Mouse (Mus musculus) embryo, embryonic 11 days (tissue): ENCODE measurements at regions not wholly inside any gene's neighbourhood (a gene's known extent, or its start where the extent isn't known, plus 50 kb on each side); places are given as distances from the start of the nearest gene placed in this dataset.

ENCODE experiments used
- DNase-seq: peaks from one replicate; pipeline ENCODE4 v3.0.0-alpha.2; 2015

DNA sequence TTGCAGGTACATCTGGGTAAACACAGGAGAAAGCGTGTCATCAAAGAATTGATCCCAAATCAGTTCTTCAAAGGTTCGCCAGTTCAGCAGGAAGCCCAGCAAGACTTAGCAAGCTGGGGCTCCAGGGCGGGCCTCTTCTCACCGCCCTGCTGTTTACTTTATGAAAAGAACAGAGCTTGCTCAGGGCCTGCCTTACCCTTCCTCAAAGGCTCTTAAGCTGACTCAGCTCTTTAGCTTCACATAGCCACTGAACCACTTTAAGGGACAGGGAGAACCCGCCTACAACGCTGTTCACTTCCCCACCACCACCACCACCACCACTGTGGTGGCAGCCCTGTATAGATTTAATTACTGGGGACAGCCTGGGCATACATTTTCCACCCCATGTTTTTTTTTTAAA lies 148.5 kb downstream of the Clic5 start:
- peak; percentile 23 for DNase-seq

DNA sequence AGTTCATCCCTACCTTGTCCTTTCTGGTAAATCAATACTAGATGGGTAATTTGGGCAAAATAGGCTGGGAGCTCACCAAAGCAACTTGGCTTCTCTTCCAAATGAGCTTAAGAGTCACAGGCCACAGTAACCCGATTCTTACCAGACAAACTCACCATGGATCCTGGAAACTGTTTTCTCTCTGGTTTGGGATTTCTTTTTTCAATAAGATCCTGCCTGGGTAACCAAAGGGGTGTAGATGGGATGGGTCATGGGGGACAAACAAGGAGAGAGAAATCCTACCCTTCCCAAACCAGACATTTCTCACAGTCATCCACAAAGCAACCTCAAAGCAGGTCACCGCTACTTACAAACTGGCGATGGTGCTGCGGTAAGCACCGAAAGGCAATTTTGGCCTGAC lies 148.9 kb downstream of the Clic5 start:
- DNase-seq: no peak

DNA sequence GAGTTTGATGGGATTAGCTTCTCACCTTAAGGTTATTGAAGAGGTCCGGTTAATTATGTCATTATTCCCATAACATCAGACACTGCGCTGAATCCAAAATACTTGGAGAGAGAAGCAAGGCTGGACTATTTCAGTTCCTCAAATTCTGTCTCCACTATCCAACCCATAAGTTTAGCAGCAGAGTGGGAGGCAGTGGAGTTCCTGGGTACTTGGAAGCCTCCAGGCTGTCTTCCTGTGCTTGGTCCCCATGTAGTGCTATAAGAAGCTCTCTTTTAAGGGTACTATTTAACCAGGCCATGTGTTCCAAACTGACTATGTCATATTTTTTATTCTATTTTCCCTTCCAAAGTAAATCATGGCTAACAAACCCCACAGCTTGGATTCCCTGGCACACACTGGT lies 156.2 kb downstream of the Clic5 start:
- DNase-seq: no peak

DNA sequence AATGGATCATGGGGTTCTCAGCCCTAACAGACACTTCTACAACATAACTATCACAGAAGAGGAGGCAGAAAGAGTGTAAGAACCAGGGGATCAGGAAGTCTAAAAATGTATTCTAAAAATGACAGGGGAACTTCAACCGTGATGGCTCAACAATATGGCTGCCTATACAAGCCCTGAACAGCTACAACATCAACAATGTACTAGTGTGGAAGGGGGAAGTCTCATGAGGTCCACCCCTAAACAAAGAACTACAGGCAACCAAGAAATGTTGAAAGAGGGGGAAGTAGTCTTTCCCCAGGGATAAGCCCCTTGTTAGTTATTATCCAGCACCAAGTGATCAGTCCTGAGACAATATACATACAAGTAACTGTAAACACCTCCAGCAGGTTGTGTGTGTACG lies 157.0 kb downstream of the Clic5 start:
- no peak for DNase-seq

DNA sequence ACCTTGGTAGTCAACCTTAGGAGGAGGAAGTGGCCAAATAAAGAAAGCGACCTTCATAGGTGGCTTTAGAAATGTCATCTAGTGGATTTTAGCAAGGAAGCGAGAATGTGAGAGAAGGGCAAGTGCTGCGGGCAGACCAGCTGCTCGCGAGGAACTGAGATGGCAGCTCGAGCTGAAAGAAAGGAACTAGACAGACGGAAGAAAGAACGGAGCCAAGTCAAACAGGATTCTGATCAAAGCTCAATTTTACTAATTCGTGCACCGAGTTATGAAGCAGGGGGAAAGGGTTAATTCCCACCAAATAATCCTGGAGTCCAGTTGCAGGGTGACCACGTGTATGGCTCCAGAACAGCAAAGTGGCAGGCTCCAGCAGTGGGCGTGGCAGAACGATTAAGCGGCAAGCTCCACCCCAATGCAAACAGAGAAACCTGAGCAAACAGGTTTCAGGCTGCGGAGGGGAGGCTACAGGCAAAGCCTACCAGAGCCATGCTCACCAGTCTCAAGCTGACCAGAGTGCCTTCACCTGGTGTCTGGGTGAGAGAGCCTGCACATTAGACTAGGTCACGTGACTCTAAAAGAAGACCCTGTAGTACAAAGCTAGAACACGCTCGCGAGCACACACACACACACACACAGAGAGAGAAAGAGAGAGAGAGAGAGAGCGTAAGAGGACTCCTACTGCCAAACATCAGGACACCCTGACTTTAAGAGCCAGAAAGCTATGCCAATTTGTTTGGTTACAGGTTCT lies 162.0 kb downstream of the Clic5 start:
- DNase-seq: peak; percentile 60

DNA sequence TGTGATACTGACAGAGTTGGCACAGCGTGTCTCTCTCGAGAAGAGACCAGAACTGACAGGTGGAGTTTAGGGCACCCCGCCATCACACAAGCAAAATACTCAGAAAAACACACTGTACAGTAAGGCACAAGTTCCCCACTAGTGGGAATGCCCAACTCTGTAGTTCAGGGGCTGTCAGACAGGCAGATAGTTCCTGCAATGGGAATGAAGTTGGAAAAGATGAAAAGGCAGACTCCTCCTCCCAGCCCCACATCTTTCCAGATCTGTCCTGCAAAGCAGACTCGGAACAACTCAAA lies 162.5 kb downstream of the Clic5 start:
- no peak for DNase-seq

DNA sequence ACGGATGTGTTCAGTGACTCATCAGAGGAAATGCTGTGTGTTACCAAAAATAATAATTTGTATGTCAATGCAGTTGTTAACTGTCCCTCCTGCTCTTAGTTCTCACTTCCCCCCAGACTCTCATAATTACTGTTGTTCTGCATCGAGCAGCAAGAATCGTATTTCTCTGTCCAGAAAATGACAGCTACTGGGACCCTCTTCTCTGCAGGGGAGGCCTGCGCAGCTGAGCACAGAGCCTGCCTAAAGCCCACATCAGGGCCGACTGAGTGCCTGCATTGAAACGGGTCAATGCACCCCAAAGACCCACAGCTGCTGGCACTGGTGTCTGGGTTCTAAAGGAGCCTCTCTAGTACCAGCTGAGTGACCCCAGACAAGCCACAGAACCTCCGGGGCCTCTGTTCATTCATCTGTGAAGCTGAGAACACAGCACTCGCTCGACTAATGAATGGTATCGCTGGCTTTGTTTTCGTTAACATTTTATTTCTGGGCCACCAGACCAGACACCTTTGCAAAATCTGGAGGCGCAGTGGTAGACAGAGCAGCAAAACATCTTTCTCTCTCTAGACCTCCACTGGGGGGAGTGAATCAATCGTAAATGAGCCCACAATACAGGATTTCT lies 163.2 kb downstream of the Clic5 start:
- DNase-seq: peak; percentile 47

DNA sequence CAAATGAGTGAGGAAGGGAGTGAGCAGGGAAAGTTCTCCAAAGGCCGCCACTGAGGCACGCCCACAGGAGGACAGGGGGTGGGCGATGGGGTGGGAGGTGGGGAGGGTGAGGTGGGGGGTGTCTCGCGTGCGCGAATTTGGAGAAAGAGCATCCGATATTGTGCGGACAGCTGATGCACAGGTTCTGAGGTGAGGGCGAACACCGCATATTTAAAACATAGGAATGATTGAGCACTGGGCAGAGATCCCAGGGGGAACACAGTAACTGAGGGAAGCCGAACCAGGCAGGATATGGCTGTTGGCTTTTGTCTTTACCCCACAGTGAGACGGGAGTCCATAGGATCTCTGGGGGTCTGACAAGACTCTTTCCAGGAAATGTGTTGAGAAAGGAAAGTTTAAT lies 163.8 kb downstream of the Clic5 start:
- DNase-seq: no peak

DNA sequence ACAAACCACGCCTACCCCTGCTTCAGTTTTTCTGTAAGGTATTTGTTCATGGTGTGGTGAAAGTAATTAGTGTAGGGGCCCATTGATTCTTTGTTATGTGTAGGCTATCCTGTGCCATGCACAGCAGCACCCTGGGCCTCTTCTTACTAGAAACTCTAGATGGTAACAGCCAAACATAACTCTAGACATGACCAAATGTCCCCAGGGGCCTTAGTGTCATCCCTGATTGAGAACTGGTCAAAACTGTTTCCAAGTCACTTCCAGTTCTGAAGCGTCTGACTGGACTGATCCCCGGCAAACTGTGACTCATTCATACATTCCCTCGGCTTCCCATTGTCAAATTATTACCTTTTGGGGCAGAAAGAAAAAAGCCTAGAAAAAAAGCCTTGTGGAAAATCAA lies 174.7 kb downstream of the Clic5 start:
- no peak for DNase-seq

DNA sequence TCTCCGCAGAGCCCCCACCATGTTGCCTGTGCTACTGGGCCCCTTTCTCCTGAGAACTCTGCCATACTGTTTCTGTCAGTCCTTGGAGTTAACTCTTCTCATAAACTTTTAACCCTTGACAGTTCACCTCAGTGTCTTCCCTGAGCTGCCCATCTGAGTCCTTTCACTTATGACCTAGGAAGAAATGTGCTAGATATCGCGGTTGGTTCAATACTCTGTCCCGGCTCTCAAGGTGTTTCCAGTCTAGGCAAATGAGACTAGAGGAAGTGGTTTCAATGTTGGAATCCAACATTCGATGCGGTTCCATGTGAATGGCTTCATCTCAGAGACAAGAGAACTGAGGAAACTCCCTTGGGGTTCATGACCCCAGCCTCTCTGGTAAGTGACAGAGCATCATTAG lies 176.1 kb downstream of the Clic5 start:
- no peak for DNase-seq

DNA sequence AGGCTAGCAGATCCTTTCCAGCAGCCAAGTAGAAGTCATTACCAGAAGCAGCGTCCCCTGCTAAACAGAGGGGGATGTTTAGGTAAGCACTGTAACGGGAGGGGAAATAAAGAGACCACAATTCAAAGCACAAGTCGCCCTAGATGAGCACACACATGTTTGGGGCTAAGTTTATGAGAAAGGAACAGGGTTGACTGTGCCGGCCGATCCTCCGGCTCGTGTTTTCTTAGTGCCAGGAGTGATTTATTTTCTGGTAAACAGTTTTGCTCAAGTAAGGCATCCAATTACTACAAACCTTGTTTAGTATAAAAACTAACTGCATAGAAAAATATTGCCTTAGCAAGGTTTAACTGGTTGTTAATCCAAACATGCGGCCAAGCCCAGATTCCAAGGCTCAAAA lies 178.1 kb downstream of the Clic5 start:
- no peak for DNase-seq

DNA sequence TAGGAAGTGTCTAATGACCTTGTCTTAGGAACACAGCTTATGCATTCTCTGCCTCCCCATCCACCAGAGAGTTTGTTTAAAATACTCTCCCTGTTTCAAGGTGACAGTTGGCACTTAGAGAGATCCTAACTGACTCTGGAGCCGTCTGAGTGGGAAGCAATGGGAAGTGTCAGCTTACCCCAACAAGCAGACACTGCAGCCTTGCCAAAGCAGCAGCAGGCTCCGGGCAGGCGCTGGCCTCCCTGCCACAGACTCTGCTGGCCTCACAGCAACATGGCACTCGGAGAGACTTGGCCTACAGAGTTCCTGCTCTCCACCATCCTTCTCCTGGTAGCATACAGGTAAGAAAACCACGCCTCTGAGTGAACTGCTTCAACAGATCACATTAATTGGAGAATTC lies 179.2 kb downstream of the Clic5 start:
- peak; percentile 33 for DNase-seq

DNA sequence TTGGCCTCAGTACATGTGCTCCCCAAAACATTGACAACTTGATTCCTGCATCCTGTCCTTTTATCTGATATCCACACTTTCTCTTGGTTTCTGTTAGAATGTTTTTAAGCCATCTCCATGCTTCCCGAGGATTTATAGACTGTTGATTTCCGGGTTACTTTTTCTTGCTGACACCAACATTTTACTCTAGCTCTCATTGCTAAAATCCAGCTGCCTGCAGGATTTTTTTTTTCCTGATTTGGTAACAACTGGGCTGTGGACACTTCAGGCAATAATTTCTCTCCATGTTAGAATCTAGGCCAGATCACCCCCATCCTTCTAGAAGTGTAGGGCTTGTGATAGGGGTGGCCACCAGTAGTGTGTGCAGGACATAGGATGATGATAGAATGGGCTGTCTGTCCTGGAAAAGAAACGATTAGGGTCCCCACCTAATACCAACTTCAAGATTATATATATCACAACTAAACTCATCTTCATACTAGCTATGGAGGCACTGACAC lies 182.6 kb downstream of the Clic5 start:
- DNase-seq: no peak

DNA sequence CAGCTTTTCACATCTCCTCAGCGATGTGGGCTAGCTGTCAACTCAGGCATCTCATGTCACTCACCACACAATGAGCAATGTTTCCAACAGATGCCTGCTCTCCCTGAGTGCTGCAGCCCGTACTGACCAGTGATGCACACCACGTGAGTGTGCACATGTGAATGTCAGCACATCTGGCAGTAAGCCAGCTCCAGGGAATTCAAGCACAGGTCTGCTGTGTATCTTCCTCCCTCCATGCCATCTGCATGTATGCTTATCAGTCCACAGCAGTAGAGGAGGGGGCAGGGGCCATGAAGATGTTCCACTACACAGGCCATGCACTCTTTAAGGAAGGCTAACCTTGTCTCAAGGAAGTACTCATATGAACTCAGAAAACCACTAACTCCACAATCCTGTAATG lies 183.2 kb downstream of the Clic5 start:
- no peak for DNase-seq

DNA sequence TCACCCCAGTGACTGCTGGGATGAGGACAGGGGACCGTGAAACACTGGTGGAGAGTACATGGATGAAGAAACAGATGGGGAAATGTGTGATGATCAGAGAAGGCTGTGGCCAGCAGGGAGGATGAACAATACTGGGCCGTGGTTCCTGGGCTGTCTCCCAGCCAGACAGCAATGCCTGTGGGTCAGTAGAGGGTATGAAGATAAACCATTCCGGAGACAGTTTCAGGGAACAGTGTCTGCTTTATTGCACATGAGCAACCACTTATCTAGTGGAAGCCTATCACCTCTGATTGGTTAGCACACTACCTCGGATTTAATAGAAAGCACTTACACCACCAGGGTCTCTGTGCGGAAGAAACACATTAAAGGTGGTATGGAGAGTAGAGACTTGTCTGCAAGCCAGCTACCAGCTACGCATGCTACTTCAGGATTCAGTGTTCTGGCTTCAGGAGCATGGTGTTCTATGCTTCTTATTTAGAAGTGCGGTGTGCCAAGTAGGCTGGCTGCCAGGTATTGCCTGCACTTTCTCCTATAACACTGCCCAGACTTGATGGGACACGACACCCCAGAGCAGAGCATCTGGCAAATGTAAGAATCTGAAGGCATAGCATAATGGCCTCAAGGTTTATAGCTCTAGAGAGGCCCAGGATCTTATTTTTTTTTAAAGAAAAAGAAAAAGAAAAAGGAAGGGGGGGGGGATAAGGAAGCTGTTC lies 185.5 kb downstream of the Clic5 start:
- DNase-seq: no peak

DNA sequence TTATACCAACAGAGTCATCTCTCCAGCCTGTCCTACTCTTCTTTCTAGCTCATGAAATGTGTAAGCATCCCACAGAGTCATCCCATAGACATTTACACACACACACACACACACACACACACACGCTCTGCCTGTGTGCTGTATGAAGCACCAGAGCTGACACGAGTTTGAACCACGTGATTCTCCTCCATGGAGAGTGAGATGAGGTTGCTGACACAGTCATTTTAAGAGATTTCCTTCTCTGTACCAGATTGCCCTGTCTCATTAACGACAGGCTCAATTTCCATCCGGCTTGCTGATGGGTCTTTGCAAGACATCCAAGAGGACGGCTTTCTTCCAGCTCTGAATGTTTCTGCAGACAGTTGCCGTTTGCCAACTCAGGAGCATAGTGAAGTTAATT lies 190.0 kb downstream of the Clic5 start:
- no peak for DNase-seq

DNA sequence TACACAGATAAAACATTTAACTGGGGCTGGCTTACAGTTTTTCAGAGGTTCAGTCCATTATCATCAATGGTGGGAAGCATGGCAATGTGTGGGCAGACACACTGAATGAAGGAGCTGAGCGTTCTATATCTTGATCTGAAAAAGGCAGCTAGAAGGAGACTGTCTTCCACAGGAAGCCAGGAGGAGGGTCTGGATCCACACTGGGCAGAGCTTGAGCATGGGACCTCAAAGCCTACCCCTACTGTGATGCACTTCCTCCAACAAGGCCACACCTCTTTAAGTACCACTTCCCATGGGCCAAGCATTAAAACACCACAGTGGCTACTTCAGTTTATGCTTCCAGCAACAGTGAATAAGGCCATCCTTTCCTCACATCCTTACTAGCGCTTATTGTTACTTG lies 200.5 kb downstream of the Clic5 start:
- DNase-seq: no peak

DNA sequence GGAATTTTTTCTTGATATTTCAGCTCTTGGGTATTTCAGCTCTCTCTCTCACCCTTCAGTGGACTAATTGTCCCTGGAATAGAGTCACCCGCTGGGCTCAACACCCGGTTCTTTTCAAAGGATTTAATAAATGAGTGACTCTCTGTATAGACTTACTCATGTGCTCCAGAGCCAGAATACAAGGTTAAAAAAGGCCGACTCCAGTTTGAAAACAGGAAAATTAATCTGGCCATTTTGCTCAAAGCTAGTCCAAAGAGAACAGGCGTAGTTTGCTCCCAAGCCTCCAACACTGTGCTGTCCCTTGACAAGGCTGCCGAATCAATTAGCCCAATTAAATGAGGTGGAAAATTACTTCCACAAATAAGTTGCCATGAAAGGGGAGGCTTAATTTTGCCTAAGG lies 209.4 kb downstream of the Clic5 start:
- DNase-seq: peak; percentile 27

DNA sequence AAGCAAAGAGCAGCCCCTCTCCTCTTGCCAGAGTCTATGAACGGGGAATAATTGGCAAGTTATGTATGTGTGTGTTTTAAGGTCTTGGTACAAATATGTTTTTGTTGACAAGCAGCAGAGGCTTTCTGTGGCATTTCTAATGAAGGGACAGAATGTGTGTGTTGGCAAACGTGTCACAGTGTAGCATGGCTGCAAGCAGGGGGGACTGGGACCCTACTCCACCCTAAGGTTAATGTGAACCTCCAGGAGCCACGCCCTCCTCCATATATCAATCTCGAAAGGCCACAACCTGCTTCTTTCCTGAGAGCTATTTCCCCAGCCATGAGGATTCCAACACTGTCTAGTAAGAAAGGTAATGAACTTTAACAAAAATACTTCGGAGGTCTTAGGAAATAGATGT lies 209.8 kb downstream of the Clic5 start:
- DNase-seq: no peak

DNA sequence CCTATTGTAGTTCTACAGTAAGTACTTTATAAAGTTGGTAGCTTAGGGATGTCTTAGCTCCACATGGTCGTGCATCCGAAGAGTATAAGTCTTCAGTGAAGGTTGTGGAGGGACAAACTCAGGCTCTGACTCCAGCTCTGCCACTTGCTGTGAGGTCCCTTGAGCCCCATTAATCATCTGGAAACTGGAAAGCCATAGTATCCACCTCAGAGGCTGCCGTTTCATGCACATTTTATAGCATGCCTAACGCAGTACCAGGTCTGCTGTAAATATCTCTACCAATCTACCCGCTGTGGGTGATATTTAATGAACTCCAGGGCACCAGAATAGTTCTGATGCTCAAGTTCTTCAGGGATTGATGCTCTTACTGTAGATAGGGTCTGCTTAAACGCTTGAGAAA lies 216.5 kb downstream of the Clic5 start:
- DNase-seq: no peak

DNA sequence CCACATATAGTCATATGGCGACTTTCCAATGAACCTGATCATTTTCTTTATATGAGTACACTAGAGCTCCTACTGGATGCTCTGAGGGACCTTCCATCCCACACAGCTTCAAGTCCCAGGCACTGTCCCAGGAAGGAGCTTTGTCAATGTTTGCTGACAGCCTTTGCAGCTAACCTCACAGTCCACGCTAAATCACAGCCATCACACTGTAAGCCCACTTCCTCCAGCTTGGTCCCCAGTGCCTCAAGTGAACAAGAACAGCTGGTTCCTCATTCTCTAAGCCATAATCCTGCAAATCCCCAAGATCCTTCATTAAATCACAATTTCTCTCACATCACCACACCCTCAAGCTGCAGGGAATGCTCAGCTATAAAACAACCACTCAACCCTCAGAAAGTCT lies 222.6 kb downstream of the Clic5 start:
- no peak for DNase-seq

DNA sequence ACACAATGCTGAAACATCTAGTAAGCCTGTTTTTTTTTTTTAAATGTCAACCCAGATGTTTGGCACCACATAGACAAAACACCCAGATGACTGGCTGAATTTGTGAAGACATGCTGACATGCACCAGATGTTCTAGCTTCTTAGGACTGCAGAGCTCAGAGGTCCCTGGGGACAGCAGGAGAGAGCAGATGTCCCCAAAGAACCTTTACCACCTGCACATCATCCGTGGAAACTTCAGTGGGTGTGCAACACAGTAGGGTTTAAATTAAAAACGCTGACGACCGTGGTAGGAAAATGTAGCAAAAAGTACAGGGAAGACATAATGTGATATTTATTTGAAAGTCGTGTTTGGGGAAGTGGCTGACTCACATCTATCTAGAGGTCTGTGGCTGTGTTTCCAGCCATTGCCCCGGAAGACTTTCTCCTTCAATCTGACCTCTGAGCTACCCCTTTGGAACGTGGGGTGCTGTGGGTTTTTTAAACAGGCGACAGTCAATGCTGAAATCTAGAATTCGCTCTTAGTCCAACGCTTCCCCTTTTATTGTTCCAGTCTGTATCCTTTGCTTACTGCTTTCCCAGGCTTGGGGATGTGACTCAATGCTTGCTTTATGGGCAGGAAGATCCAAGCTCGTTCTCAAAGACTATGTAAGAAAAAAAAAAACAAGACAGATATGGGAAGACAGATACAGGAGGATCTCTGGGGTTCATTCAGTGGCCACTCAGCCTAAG lies 230.5 kb downstream of the Clic5 start:
- no peak for DNase-seq

DNA sequence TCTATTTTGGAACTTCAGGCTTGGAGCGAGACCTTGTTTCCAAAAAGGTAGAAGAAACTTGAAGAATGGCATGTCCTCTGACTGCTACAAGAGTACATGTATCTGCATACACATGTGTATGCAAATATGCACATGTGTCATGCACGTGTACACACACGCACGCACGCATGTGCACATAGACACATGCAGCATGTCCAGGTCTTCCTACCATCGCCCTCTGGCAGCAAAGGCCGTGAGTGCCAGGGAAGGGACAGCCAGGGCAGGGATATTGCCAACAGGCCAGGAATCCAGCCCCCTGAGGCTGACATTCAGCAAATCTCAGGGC lies 231.0 kb downstream of the Clic5 start:
- DNase-seq: no peak
